Mouse (Mus musculus): ENCODE measurements at regions not wholly inside any gene's neighbourhood (a gene's known extent, or its start where the extent isn't known, plus 50 kb on each side); places are given as distances from the start of the nearest gene placed in this dataset.

GRCm38 (mm10) chr1:83728810-83729209, 320.8 kb upstream of the Sphkap start:
- DNase-seq (ENCODE audit: low read depth, low spot score), result no peak

DNA sequence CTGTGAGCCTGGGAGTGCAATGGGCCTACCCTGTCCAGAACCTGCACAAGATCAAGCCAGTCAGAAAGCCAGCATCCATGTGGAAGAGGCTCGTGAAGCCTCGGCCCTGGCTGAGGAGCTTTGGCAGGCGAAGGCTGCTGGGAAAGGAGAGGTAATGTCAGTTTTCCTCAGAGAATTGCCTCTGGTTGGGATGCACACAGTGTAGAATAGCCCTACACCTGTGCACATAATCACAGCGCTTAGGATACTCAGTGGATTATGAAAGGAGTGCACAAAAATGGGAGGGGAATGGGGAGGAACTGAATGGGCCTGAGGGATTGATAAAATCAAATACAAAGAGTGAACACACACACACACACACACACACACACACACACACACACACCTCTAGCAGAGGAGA, 319.9 kb upstream of the Sphkap start:
- DNase-seq (ENCODE audit: low read depth, low spot score), result no peak

DNA sequence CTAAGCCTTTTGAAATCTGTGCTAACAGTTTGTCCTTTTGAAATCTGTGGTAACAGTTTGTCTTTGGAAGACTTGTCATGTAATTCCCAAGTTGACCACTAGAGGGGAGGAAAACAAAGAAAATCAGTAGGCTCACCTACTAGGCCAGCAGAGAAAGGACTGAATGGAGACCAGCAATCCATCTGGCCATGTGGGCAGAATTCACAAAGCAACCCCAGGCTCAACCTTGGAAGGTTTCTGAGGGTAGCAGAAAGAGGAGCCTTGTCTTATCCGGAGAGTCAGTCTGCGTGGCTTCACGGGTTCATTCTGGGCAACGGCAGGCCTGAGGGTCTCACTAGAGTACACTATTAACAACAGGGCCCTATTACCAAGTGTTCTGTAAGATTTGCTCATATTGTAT, 319.2 kb upstream of the Sphkap start:
- DNase-seq (ENCODE audit: low read depth, low spot score), result peak; percentile 34

DNA sequence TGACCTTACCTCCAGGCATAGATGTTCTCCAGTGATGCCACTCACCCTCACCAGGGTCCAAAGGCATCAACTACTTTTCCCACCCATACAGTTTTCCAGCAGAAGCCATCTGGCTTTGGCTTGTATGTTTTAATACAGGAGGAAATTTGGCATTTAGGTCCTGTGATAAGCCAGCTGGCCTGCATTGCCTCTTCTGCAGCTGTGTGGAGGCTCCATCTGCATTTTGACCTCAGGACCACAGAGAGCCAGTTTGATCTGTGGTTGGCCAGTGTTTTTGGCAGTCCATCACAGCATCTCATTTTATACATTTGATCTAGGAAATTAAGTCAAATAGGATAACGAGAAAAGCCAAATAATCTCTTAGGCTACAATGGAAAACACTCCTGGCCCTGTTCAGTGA, 315.1 kb upstream of the Sphkap start:
- peak; percentile 57 for DNase-seq (ENCODE audit: low read depth, low spot score)

- DNase-seq (ENCODE audit: low read depth, low spot score), result no peak
Observed at GRCm38 (mm10) chr1:83720166-83720565, 312.2 kb upstream of the Sphkap start.

GRCm38 (mm10) chr1:83717056-83717455, 309.1 kb upstream of the Sphkap start:
- no peak for DNase-seq (ENCODE audit: low read depth, low spot score)

DNA sequence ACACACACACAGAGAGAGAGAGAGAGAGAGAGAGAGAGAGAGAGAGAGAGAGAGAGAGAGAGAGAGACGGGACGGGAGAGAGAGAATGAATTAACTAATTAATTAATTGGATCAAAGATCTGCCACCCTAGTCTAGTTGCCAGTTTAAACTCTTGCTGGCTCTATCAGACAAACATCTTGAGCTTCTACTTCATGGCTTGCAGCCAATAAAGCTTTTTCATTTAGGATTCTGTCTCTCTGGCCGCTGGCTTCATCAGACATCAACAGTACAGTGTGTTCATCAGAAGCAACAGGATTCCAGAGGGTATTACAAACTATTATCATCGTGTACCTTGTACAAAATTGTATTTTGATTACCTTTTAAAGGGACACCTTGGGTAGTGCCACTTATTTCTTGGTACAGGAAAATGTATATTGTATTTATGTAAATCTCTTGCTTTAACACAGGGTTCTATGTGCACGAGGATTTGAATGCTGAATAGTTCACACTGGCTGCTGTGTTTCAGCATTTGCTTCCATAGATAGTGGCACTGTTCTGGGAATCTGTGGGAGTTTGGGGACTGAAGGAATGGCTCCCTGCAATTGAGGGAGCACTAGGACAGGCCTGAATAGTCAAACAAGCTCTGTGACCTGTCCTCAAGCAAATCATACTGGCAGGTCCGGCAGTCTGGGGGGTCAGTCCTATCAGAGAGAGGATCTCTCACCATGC, 293.9 kb upstream of the Sphkap start:
- DNase-seq (ENCODE audit: low read depth, low spot score), result no peak

DNA sequence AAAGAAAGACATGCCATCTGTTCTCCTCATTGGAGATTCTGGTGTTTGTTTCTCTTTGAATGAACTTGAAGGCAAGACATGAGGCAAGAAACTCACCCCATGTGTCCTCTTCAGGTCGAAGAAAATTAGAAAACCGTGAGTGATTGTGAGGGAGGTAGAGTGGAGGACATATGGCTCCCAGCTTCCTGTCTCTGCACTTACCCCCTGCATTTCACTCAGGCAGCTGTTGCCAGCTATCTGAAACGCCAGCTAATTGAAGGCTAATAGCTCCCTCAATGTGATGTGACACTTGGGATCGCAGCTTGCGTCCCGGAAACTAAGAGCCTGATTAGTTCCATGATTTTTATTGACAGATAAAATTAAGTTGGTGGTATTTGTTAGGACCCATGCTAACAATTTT, 289.4 kb upstream of the Sphkap start:
- no peak for DNase-seq (ENCODE audit: low read depth, low spot score)

DNA sequence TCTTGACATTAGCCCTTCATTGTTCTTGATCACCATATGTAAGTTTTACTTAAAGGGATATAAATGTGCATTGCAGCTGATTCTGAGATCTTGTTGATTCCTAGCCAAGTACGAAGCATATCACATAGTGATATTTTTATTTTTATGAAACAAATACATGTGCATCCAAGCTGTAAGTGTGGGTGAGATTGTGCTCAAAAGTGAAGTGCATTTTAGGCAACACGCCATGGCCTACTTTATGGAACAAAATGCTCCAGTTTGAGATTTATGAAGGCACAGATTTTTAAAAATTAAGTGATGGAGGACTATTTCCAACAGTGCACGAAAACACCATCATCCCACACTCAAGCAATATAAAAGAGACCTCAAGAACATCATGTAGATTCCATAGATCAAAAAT, 277.2 kb upstream of the Sphkap start:
- DNase-seq (ENCODE audit: low read depth, low spot score), result no peak

DNA sequence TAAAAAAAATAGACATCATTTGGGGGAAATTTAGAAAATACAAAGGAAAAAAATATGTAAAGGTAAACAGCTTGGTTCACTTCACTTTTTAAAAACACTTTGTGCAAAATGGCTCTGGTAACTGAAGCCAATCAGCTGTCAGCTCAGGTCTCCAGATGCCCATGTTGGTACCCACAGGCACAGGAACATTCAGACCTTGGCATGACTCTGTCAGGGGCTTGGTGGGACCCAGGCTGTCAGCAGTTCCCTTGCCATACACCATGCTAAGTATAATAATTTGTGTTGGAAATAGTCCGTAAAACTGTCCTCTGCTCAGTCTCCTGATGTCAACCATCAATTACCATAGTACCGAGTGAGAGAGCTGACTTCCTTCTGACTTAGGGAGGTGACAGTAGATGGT, 257.3 kb upstream of the Sphkap start:
- DNase-seq (ENCODE audit: low read depth, low spot score), result no peak

- no peak for DNase-seq (ENCODE audit: low read depth, low spot score)
Observed at GRCm38 (mm10) chr1:83661808-83662802, 254.1 kb upstream of the Sphkap start.

DNA sequence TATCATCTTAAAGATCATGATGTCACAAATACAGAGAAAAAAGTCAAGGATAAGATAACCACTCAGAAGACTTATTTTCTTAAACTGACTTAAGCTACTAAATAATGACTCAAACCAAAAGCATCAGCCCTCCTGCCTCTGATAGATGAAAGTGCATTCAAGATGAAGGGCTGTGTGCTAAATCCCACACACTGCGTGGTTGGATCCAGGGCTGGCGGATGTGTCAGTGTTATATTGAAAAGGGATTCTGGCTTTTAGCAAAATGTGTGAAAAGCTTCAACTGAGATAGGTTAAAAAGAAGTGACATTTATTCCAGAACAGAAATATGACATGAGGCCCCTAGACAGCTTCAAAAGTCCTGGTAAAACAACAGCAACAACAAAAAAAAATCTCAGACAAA, 245.7 kb upstream of the Sphkap start:
- no peak for DNase-seq (ENCODE audit: low read depth, low spot score)

GRCm38 (mm10) chr1:83645606-83646005, 237.6 kb upstream of the Sphkap start:
- DNase-seq (ENCODE audit: low read depth, low spot score), result no peak

DNA sequence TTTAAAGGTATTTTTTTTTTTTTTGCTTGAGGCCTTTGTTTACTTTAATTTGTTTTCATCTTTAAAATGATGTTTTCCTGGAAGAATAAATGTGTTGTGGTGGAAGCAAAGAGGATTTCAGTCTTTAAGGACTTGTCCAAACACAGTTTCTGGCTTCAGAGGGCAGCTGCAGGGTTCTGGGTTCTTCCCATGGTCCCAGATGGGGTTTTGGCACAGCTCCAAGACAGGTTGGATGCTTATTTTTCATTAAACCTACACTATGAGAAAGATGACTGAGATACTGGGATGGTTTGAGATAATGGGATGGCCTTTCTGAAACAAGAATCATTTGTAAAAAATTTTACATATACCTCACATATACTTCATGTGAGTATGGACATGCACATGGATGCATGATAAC, 234.7 kb upstream of the Sphkap start:
- no peak for DNase-seq (ENCODE audit: low read depth, low spot score)

GRCm38 (mm10) chr1:83636051-83636450, 228.1 kb upstream of the Sphkap start:
- DNase-seq (ENCODE audit: low read depth, low spot score), result no peak

DNA sequence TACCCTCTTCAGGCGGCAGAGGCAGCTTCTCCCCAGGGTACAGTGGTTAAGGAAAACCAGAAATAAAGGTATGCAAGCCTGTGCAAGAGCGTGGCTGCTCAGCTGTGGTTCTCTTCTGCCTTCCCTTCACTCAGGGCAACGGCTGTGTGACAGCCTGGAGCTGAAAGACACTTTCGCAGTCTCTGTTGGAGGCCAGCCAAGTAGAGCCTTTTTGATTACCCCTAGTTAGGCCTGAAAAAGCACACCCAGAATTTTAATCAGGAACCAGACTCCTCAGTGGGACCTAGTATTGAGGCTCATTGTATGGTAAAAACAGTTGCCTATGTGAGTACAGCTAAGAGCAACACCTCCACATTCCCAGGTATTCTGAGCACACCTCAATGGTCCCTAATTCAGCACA, 223.8 kb upstream of the Sphkap start:
- no peak for DNase-seq (ENCODE audit: low read depth, low spot score)

- no peak for DNase-seq (ENCODE audit: low read depth, low spot score)
Observed at GRCm38 (mm10) chr1:83631394-83631793, 223.4 kb upstream of the Sphkap start.

DNA sequence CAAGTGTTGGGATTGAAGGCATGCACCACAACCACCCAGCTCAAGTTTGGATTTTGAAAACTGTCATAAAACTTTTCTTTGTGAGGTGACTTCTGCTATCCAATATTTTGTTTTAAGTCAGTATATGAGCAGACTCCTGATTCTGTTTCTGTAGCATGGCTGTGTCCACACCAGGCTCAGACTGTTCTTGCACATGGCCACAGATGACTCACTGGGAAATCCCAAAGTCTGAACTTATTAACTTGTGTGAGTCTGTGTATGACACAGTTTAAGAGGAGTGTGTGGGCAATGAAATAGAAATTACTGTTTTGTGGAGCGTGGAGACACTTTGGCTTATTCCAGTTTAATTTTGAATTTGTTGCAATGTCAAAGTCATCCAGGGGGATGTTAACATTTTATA, 179.3 kb upstream of the Sphkap start:
- DNase-seq (ENCODE audit: low read depth, low spot score), result no peak

GRCm38 (mm10) chr1:83583041-83583440, 175.0 kb upstream of the Sphkap start:
- DNase-seq (ENCODE audit: low read depth, low spot score), result no peak

- no peak for DNase-seq (ENCODE audit: low read depth, low spot score)
Observed at GRCm38 (mm10) chr1:83569991-83570390, 162.0 kb upstream of the Sphkap start.

GRCm38 (mm10) chr1:83568746-83569145, 160.7 kb upstream of the Sphkap start:
- DNase-seq (ENCODE audit: low read depth, low spot score), result no peak

- no peak for DNase-seq (ENCODE audit: low read depth, low spot score)
Observed at GRCm38 (mm10) chr1:83551617-83552016, 143.6 kb upstream of the Sphkap start.

- DNase-seq (ENCODE audit: low read depth, low spot score), result no peak
Observed at GRCm38 (mm10) chr1:83535461-83535860, 127.5 kb upstream of the Sphkap start.
